Mouse (Mus musculus) spleen, postnatal 4 days (tissue): ENCODE data around the gene Fars2.

ENCODE experiments used
- DNase-seq, 2 experiments: peaks; one replicate each; pipeline ENCODE4 v3.0.0; 2022; ENCODE audit warnings: low spot score in 2 of 2

Fars2 gene

DNA sequence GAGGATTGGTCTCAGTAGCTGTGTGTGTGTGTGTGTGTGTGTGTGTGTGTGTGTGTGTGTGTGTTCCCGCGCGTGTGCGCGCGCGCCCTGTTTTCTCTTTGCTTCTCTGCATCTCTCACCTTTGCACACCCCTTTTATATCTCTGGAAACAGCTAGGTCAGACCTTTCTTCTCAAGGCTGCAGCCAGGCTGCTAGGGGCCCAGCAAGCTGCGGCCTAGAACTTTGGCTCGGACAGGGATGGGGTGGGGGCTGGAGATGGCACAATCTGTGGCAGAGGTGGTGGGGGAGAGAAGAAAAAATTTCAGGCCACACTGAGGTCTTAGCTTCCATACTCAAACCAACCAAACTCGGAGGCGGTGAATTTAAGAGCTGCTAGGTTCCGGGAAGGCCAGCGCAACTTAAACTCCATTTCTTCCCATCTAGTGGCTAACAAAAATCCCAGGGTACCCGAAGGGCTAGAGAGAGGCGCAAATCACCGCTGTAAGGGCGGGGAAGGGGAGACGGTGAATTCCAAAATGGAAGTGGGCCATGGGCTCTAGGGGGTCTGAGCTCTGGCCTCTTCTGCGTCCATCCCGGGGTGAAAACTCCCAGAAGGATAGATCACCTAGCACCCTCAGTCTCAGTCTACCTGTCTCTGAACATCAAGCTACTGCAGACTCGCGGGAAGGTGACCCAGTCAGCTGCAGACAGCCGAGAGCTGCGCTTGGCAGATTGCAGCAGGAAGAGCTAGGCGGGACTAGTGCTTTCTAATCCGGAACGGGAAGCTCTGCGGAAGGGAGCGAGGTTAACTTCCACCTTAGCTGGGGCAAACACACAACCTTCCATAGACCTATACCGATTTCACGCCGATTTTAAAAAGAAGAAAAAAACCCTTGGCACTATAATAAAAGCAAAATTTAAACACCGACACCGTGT lies 614.1 kb downstream of the Fars2 start:
- DNase-seq, result no peak

DNA sequence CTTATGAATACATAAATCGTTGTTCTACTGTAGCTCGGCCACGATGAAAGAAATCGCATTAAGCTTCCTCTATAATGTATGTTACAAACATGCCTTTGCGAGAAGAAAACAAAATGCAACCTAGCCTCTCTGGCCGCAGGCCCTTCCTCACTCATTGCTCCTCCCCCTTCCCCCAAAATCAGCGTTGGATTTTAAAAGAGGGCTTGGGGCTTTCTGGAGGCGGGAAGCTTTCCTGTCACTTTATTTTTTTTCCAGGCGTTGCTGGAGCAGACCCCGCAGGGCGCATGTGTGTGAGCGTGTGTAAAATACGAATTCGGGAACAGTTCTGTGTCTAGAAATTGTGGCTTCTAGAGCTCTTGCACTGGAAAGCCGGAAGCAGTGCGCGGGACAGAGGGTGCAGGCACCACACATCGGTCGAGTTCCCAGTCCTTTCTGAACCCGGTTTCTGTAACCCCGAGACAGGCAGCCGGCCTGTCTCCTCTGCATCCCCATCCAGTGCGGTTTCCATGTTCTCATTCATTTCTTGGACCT lies 614.8 kb downstream of the Fars2 start:
- no peak for DNase-seq

GRCm38 (mm10) chr13:36732891-36733490 lies 615.8 kb downstream of the Fars2 start:
- DNase-seq, result no peak

- DNase-seq, result no peak
Observed at GRCm38 (mm10) chr13:36733566-36733965, 616.4 kb downstream of the Fars2 start.

DNA sequence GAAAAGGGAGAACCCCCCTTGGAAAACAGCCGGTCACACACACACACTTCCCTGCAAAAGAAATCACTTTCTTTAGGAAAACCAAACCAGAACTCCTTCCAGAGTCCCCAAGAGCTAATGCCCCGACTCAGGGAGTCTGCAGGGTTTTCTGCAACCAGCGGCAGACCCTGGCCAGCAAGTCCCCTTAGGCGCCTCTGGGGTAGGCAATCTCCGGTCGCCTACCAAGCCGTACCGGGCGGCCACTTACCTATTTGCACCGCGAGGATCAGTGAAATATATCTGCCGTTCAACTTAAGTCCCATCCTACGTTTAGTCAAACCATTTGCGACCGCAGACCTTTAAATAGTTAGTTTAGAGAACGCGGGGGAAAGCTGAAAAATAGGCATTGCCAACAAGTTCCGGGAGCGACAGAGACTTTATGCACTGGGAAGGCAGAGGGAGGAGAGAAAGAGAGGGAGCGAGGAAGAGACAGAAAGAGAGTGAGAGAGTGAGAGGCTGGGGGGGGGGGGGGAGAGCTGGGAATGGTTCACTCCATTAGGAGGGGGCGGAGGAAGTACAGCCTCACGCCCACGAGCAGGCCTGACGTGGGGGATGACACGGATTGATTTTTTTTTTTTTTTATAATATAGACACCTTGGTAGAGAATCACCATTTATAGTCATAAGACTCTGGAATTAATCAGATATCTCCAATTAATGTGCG lies 616.9 kb downstream of the Fars2 start:
- no peak for DNase-seq

DNA sequence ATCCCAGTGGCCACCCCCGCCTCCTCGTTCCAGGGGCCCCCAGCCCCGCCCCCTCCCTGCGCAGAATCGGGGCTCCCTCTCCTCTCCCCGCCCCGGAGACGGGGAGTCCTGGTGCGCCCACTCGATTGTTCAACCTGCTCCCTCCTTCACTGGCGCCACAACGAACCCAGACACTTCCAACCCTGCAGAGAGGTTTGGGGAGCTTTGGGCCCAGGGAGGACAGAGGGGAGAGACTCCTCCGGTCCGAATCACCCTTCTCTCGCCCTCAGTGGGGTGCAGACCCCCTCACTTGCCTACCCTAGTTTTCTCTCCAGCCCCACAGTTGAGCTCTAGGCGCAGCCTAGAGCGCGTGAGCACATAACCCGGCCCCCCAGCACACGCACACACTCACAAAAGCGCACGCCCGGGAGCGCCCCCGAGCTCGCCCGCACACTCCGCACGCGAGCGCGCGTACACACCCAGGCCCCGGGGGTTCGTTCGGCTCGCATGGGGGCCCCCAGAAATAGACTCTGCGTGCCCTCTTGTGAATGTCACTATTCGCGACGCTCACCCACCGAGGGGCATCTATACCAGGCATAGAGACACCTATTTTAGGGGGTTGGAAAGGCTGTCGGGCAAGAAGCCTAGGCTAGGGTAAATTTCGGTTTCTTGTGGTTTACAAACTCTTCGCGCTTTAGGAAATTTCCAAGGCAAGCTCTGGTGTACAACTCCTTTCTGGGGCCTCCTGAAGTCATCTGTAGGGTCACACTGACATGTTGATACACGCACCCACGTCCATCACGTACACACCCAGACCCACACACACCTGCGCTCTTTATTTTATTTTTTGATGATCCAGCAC lies 617.7 kb downstream of the Fars2 start, which contains the start of gene Nrn1:
Gene Nrn1, minus strand, starts transcription at position 401 of the 841 bp plus-strand sequence.
- no peak for DNase-seq

- DNase-seq, result peak; percentile 12 to 65
Observed at GRCm38 (mm10) chr13:36735901-36736618, 618.8 kb downstream of the Fars2 start.

GRCm38 (mm10) chr13:36736619-36736996 lies 619.4 kb downstream of the Fars2 start:
- DNase-seq, result no peak

GRCm38 (mm10) chr13:36750056-36750455 lies 632.8 kb downstream of the Fars2 start:
- DNase-seq, result no peak

DNA sequence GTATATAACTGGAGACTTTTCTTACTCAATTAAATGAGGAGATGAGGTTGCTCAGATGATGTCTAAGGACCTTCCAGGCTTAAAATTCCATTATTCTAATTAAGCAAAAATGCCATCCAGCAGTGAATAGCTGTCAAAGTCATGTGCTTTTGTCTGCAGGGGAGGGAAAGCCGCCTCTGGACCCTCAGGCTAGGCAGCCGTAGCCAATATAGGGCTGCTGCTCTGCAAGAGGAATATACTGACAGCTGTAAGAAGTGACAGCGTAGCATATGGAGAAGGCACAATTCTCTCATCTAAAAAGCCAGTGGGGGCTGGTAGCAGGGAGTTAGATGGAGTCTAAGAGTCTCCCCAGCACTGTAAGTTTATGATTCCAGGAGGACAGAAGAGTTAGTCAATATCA lies 634.6 kb downstream of the Fars2 start:
- no peak for DNase-seq

GRCm38 (mm10) chr13:36766801-36767200 lies 649.6 kb downstream of the Fars2 start:
- DNase-seq, result no peak
